Mouse (Mus musculus) heart, adult 2 months (tissue): ENCODE results near the gene Rpl9-ps6. TPM values are rescaled to one million over a fixed set of nuclear protein-coding genes. Genes with fewer than 3 reads are reported as not detected.
A peak's percentile ranks its signal among the peaks of the same experiment; 100 is the strongest.

Source experiments
- DNase-seq, 2 experiments: peaks; one replicate each; pipeline ENCODE4 v3.0.0; 2021
- H3K27ac ChIP-seq: fragments of 200-600 bp; 2 replicates; pipeline ENCODE4 v1.8.1; 2022
- H3K27me3 ChIP-seq: fragments of 200-500 bp; 2 replicates; pipeline ENCODE4 v1.6.1; 2012; ENCODE audit warnings: mild to moderate bottlenecking, low read length, inconsistent platforms, mixed read lengths; ENCODE audit not compliant: control insufficient read depth, insufficient read depth
- H3K36me3 ChIP-seq: fragments of 200-500 bp; 2 replicates; pipeline ENCODE4 v1.6.1; 2012; ENCODE audit warnings: low read length, inconsistent platforms; ENCODE audit not compliant: control insufficient read depth, insufficient read depth
- H3K4me1 ChIP-seq: fragments of 200-500 bp; 2 replicates; pipeline ENCODE4 v1.6.1; 2011; ENCODE audit warnings: low read length; ENCODE audit not compliant: control insufficient read depth, insufficient read depth
- H3K4me3 ChIP-seq: fragments of 200-600 bp; 2 replicates; pipeline ENCODE4 v1.8.1; 2022
- H3K79me2 ChIP-seq: fragments of 200-500 bp; replicated peaks from 2 replicates; pipeline ENCODE4 v1.6.1; 2012; ENCODE audit warnings: mild to moderate bottlenecking, inconsistent platforms, low read length, moderate library complexity, mixed read lengths; ENCODE audit not compliant: control insufficient read depth, insufficient read depth
- H3K9ac ChIP-seq: fragments of 200-500 bp; 2 replicates; pipeline ENCODE4 v1.6.1; 2012; ENCODE audit warnings: low read depth, mild to moderate bottlenecking, control low read depth, inconsistent platforms, low read length, mixed read lengths
- CTCF ChIP-seq: fragments of 200-600 bp; IDR thresholded peaks from 2 replicates; pipeline ENCODE4 v1.8.1; 2022; ENCODE audit warnings: antibody characterized with exemption, mild to moderate bottlenecking, moderate library complexity
- EP300 ChIP-seq: fragments of 200-500 bp; IDR thresholded peaks from 2 replicates; pipeline ENCODE4 v1.6.1; 2011; ENCODE audit warnings: low read depth, low read length, control low read depth; ENCODE audit not compliant: insufficient read depth
- POLR2A ChIP-seq: fragments of 200-500 bp; IDR thresholded peaks from 2 replicates; pipeline ENCODE4 v1.6.1; 2011; ENCODE audit warnings: mild to moderate bottlenecking, low read depth, low read length, control low read depth; ENCODE audit not compliant: insufficient read depth
- WGBS: fragments of 180-500 bp; shearing (Covaris S2); methylation state at CpG from one replicate; pipeline ENCODE4 v1.1.7; 2018; 5-methylcytosine and 5-hydroxymethylcytosine counted together
- intact Hi-C: fragments of 180-260 bp; cut with DNase I; formaldehyde crosslinking; loops from one replicate; pipeline ENCODE4 v1.15.1; 2025
- polyA plus RNA-seq: library from polyadenylated mRNA; depleted of rRNA; stranded (reverse); fragments of >200 nt; gene quantifications from 2 replicates; pipeline ENCODE4 v1.2.3, GENCODE M21; 2012
- total RNA-seq, 2 experiments: library from RNA; stranded (reverse); gene quantifications; 2 replicates each; pipeline ENCODE4 v1.2.3; 2021

Rpl9-ps6 gene
- total and polyA plus RNA-seq, 3 experiments: 7.4 to 28.9 (median 27.8) TPM

- intact Hi-C loops: loop anchor here (5.0 kb wide), 1 partner anchor 98 kb away; no protein-coding TSS in a partner anchor
These were observed 28.2 kb upstream of the Rpl9-ps6 start for GRCm38 (mm10) chr19:32494611-32495010.

DNA sequence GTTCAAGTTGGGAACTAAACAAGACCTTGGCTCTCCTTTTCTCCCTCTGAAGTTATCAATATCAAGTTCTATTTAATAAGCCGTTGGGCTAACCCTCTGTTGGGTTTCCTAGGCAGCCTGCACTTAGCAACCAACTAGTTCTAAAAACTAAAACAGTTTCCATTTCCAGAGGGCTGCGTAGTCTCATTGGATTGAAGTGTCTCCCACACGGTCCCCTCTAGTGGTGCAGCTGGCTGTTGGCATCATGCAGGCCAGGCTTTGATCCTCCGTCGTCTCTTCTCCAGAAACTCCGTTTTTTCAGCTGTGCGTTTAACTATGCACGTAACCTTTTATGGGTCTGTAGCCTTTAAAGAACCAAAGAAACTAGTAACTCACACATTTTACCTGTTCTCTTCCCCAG, 27.1 kb upstream of the Rpl9-ps6 start:
- Histone ChIP-seq H3K4me1 (no peaks in the 10 kb centered on the region; the same call in 1 of the 2 replicates), H3K27me3 (no peaks in the 10 kb centered on the region), H3K36me3 (no peaks in the 10 kb centered on the region; the same call in none of the 2 replicates), H3K79me2 (no peaks in the 10 kb centered on the region), H3K27ac (no peak overlapping the region), H3K9ac (no peak overlapping the region), H3K4me3 (no peak overlapping the region)
- no peak for DNase-seq
- intact Hi-C loops: no loop called here
- 82% methylated on average over 8 of the region's 8 CpGs for WGBS
- TF ChIP-seq EP300 (no peak), POLR2A (no peak), CTCF (no peak)

More at GRCm38 (mm10) chr19:32494611-32495010, 28.2 kb upstream of the Rpl9-ps6 start:
- DNase-seq: no peak
- 83% methylated on average over 13 of the region's 13 CpGs for WGBS
- TF ChIP-seq CTCF (no peak), POLR2A (no peak), EP300 (no peak)
- H3K9ac ChIP-seq: no peak overlapping the region
- no peaks in the 10 kb centered on the region; the same call in none of the 2 replicates for H3K36me3 ChIP-seq
- H3K27ac ChIP-seq: no peak overlapping the region
- no peaks in the 10 kb centered on the region; the same call in 1 of the 2 replicates for H3K4me1 ChIP-seq
- H3K27me3 ChIP-seq: no peaks in the 10 kb centered on the region
- no peaks in the 10 kb centered on the region for H3K79me2 ChIP-seq
- H3K4me3 ChIP-seq: no peak overlapping the region

GRCm38 (mm10) chr19:32492981-32493380, 26.6 kb upstream of the Rpl9-ps6 start:
- H3K27ac ChIP-seq: no peak overlapping the region
- H3K79me2 ChIP-seq: no peaks in the 10 kb centered on the region
- H3K36me3 ChIP-seq: no peaks in the 10 kb centered on the region; the same call in none of the 2 replicates
- H3K4me1 ChIP-seq: no peaks in the 10 kb centered on the region; the same call in 1 of the 2 replicates
- intact Hi-C loops: no loop called here
- no peak for TF ChIP-seq POLR2A
- TF ChIP-seq EP300: no peak
- TF ChIP-seq CTCF: no peak
- WGBS: 87% methylated on average over 5 of the region's 5 CpGs
- no peak for DNase-seq
- no peak overlapping the region for H3K4me3 ChIP-seq
- no peaks in the 10 kb centered on the region for H3K27me3 ChIP-seq
- H3K9ac ChIP-seq: no peak overlapping the region

DNA sequence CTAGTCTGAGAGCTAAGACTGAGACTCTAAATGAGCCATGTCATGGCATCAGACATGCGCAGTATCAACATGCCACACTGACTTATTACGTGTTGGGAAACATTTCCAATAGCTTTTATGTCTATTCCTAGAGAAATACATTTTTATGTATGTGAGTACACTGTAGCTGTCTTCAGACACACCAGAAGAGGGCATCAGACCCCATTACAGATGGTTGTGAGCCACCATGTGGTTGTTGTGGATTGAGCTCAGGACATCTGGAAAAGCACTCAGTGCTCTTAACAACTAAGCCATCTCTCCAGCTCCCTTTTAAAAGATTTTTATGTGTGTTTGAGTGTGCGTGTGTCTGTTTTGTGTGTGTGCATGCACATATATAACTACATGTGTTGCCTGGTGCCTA, 26.0 kb upstream of the Rpl9-ps6 start:
- no peak for TF ChIP-seq EP300
- peak; percentile 18; the same call in 1 of the 2 replicates for TF ChIP-seq CTCF
- Histone ChIP-seq H3K27me3 (no peaks in the 10 kb centered on the region), H3K4me1 (no peaks in the 10 kb centered on the region; the same call in 1 of the 2 replicates), H3K9ac (no peak overlapping the region), H3K4me3 (no peak overlapping the region), H3K36me3 (no peaks in the 10 kb centered on the region; the same call in none of the 2 replicates), H3K27ac (no peak overlapping the region), H3K79me2 (no peaks in the 10 kb centered on the region)
- no peak for DNase-seq
- WGBS: 87% methylated on average over 3 of the region's 3 CpGs
- intact Hi-C loops: no loop called here

GRCm38 (mm10) chr19:32490976-32491375, 24.6 kb upstream of the Rpl9-ps6 start:
- Histone ChIP-seq H3K4me3 (no peak overlapping the region), H3K27me3 (no peaks in the 10 kb centered on the region), H3K9ac (no peak overlapping the region; the same call in 1 of the 2 replicates), H3K27ac (no peak overlapping the region), H3K79me2 (no peaks in the 10 kb centered on the region), H3K36me3 (no peaks in the 10 kb centered on the region; the same call in none of the 2 replicates), H3K4me1 (peaks cover 2% of the 10 kb centered on the region; the same call in 1 of the 2 replicates)
- 83% methylated on average over 2 of the region's 2 CpGs for WGBS
- TF ChIP-seq EP300 (no peak), POLR2A (no peak), CTCF (no peak)
- DNase-seq: no peak
- intact Hi-C loops: no loop called here

- H3K79me2 ChIP-seq: no peaks in the 10 kb centered on the region
- 90% methylated on average over 12 of the region's 12 CpGs for WGBS
- no peak for TF ChIP-seq POLR2A
- no peak for TF ChIP-seq EP300
- no peak for TF ChIP-seq CTCF
- H3K27ac ChIP-seq: no peak overlapping the region
- H3K36me3 ChIP-seq: no peaks in the 10 kb centered on the region; the same call in none of the 2 replicates
- H3K4me3 ChIP-seq: no peak overlapping the region
- DNase-seq: no peak
- peaks cover 4% of the 10 kb centered on the region for H3K4me1 ChIP-seq
- no peak overlapping the region for H3K9ac ChIP-seq
- intact Hi-C loops: loop anchor here (5.0 kb wide), 2 partner anchors 457 to 517 kb away; no protein-coding TSS in a partner anchor
- no peaks in the 10 kb centered on the region for H3K27me3 ChIP-seq
These were observed 23.0 kb upstream of the Rpl9-ps6 start for GRCm38 (mm10) chr19:32489166-32489895.
